Mouse (Mus musculus): ENCODE data around the gene Abca5. TPM values are rescaled to one million over a fixed set of nuclear protein-coding genes. Genes with fewer than 3 reads are reported as not detected.

The Abca5 gene
- polyA plus RNA-seq (2012; rRNA removed; ENCODE audit: low replicate concordance) = 0.51 and 1.8 TPM in 2 replicates

GRCm38 (mm10) chr11:110337289-110338245 lies at the start of gene Abca5:
TSS of gene Abca5 (minus strand) at chr11:110337716.

GRCm38 (mm10) chr11:110251534-110251933 lies 86.0 kb downstream of the Abca5 start, which contains the start of gene Abca6:
TSS of gene Abca6 (minus strand) at chr11:110251776.

Other genes starting within 250 kb of the Abca5 start
- gene Abca8a, start 241.7 kb downstream of the Abca5 start, polyA plus RNA-seq (2012; rRNA removed; ENCODE audit: low replicate concordance) = 16.1 and 38.1 TPM in 2 replicates
- gene Abca9, start 169.5 kb downstream of the Abca5 start, polyA plus RNA-seq (2012; rRNA removed; ENCODE audit: low replicate concordance) = 3.0 and 8.8 TPM in 2 replicates
- 1.7 and 5.4 TPM in 2 replicates for gene Abca6, start 85.9 kb downstream of the Abca5 start, polyA plus RNA-seq (2012; rRNA removed; ENCODE audit: low replicate concordance)
- 1.1 and 3.5 TPM in 2 replicates for gene Map2k6, start 61.4 kb upstream of the Abca5 start, polyA plus RNA-seq (2012; rRNA removed; ENCODE audit: low replicate concordance)